Mouse (Mus musculus) WW6 (cell line): ENCODE measurements around the gene Fgf5.

ENCODE experiments used
- DNase-seq: peaks from one replicate; pipeline ENCODE4 v3.0.0-alpha.2; 2013; ENCODE audit warnings: low read depth, low spot score

The Fgf5 gene

DNA sequence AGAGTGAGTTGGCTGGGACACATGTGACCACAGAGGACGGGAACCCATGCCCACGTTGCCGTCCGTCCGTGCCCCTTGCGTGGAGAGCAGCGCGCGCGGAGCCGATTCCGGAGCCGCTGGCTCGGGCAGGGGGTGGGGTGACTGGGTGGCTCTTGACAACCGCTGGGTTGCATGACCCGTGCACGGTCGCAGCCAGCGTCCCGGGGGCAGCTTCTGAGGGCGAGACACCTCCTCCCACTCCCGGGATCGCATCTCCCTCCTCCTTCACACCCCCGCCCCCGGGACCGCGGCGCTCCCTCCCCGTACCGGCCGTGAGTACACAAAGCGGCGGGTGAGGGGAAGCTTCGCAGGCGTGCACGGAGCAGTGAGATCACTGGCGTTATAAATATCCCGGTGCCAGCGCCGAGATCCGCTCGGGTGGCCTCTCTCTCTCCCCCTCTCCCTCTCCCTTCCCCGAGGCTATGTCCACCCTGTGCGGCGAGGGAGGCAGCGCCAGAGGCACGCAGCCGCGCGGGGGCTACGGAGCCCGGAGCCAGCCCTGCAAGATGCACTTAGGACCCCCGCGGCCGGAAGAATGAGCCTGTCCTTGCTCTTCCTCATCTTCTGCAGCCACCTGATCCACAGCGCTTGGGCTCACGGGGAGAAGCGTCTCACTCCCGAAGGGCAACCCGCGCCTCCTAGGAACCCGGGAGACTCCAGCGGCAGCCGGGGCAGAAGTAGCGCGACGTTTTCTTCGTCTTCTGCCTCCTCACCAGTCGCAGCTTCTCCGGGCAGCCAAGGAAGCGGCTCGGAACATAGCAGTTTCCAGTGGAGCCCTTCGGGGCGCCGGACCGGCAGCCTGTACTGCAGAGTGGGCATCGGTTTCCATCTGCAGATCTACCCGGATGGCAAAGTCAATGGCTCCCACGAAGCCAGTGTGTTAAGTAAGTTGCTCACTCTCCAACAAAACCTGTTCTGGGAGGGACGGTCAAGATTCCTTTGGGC lies at the start of gene Fgf5:
Fgf5 (plus strand) TSS at position 347 of the 984 bp plus-strand sequence.
- DNase-seq = no peak

DNA sequence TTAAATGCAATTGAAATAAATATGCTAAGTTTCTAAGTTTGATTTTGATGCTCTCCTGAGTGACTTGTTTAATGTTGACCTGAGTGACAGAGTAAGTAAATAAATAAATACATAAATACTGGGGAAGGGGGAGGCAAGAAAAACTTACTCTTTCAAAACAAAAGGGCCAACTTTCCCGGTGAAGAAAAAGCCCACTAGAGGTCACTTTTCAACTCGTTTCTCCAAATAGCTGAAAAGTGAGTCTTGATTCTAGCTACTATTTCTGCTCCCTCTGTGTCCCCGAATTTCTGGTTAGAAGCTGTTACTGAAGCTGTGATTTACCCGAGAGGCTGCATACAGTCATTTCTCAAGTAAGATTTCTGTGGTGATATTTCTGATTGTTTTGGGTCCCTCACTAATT lies 41.5 kb upstream of the Fgf5 start:
- no peak for DNase-seq

- DNase-seq = no peak
Observed at GRCm38 (mm10) chr5:98221956-98222355, 32.0 kb upstream of the Fgf5 start.

GRCm38 (mm10) chr5:98226710-98227109 lies 27.3 kb upstream of the Fgf5 start:
- DNase-seq = no peak

GRCm38 (mm10) chr5:98229456-98229855 lies 24.5 kb upstream of the Fgf5 start:
- no peak for DNase-seq

GRCm38 (mm10) chr5:98238466-98238865 lies 15.5 kb upstream of the Fgf5 start:
- no peak for DNase-seq

- DNase-seq = no peak
Observed at GRCm38 (mm10) chr5:98241322-98241829, 12.6 kb upstream of the Fgf5 start.

- no peak for DNase-seq
Observed at GRCm38 (mm10) chr5:98245303-98245702, 8.7 kb upstream of the Fgf5 start.

- no peak for DNase-seq
Observed at GRCm38 (mm10) chr5:98245976-98246375, 8.0 kb upstream of the Fgf5 start.

GRCm38 (mm10) chr5:98246826-98247225 lies 7.2 kb upstream of the Fgf5 start:
- DNase-seq = no peak

- DNase-seq = no peak
Observed at GRCm38 (mm10) chr5:98247516-98247915, 6.5 kb upstream of the Fgf5 start.

DNA sequence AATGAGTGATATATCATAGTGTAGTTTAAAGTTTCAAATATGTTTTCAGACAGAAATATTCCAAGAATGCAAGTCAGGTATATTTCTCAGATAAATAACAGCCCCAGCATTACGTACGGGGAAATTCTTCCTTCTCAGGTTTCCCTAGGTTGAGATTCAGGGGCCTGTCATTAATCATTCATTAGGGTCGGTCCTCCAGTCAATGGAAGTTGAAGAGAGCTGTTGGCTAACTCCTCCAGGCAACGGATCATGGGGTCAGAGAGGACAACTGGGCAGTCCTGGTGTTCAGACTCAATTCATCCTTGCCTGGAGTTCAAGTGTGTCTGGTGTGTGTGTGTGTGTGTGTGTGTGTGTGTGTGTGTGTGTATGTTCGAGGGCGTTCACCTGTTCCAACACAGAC lies 837 bp upstream of the Fgf5 start:
- no peak for DNase-seq

- no peak for DNase-seq
Observed at GRCm38 (mm10) chr5:98255176-98255575, 1.2 kb downstream of the Fgf5 start.

DNA sequence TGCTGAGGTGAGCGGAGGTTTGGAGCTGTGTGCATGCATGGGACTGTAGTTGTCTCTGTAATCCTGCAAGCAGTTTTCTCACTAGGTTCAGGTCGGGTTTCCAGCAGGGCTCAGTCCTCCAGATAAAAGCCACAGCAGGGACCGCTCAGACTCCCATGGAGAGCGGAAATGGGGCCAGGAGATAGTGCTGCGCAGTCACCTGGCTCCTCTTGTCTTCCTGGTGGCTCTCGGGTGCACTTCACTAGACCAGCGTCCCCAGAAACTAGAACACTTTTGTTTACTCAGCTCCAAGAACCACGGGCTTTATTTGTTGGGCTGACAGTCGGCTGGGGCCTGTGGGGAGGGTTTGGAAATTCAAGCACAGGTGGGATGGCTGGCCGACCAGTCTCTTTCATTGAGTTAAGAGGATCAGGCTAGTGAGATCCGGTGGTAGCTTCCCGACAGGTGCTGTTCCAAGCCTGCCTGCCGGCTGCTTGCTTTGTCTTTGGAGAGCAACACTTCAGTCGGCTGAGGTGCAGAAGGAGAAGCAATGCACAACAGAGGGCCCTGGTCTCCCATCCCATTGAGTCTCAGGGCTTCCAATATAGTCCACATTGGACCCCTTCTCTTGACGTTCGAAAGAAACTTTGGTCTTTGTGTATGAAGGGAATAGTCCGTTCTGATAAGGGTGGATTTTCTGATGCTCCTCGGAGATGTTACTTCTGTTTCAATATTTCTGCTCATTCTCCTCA lies 1.9 kb downstream of the Fgf5 start:
- DNase-seq = peak; percentile 50

- no peak for DNase-seq
Observed at GRCm38 (mm10) chr5:98275318-98275818, 21.4 kb downstream of the Fgf5 start.

DNA sequence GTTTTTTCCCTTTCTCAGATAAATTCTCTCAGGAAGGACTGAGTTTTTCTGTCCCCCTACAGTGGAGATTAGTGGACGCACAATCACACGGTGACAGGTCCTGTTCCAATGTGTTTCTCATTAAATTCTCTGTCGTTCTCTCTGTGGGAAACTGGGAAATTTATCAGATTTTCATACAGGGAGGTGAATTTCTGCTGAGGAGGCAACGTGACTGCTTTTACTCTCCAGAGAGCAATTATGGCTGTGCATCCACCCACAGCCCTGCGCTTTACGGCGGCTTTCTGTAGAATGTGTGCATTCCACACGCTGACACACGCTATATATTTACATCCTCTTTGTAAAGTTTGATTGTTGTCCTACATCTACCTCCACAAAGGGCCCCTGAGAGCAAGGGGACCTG lies 28.0 kb downstream of the Fgf5 start:
- DNase-seq = no peak

DNA sequence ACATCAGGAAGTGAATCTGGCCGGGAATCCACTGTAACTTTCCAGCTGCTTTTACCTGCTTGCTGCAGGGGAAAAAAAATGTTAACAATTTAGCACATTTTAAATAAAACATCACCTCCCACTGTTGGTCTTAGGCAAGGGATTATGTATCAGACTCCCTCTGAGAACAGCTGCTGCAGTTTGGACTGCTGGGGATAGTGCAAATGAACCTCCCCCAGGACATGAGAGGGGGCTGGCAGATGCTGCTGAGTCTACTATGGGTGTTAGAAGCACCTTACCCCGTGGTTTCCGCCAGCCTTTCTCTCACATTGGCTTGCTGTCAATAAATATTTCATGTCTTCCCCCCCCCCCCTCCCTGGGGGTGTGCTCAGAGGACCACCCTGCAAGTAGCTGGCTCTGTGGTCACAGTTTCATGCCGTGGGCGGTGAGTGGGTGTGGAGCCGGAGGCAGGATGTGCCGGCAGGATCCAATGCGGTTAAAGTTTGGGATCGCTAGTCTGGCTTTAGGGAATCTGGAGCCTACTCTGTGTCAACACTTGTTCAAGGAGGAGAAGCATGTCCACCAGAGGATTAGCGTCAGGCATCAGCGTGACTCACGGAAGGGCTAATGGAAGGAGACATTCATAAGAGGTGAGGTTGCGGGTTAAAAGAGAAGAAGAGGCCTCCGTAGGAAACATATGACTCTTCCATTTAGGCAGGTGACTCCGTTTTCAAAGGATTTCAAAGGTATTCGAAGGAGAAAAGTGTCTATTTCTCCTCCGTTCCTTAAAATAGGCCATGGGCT lies 29.9 kb downstream of the Fgf5 start:
- DNase-seq = no peak

GRCm38 (mm10) chr5:98290642-98291041 lies 36.7 kb downstream of the Fgf5 start:
- DNase-seq = no peak

- DNase-seq = no peak
Observed at GRCm38 (mm10) chr5:98292388-98293048, 38.5 kb downstream of the Fgf5 start.

- no peak for DNase-seq
Observed at GRCm38 (mm10) chr5:98293049-98293715, 39.2 kb downstream of the Fgf5 start.
